Mouse (Mus musculus): ENCODE data around the gene Ssh3. TPM values are rescaled to one million over a fixed set of nuclear protein-coding genes. Genes with fewer than 3 reads are reported as not detected.
"Not testable (repeated sequence)": the region's sequence is repeated elsewhere in the genome, so short reads cannot be mapped to it uniquely, and the experiment has no call there.

Ssh3 gene
- total RNA-seq, 2 experiments from 2014 or later, result 7.0 to 27.6 TPM

GRCm38 (mm10) chr19:4257216-4257896 is 11.6 kb downstream of the Ssh3 start:
- ATAC-seq (replicated peaks; ENCODE audit: low FRiP score, low TSS enrichment, poor library complexity, severe bottlenecking), result peak; percentile 86

- no peak for ATAC-seq (replicated peaks; ENCODE audit: low FRiP score, low TSS enrichment, poor library complexity, severe bottlenecking)
Observed at GRCm38 (mm10) chr19:4255583-4256162, 13.3 kb downstream of the Ssh3 start.

GRCm38 (mm10) chr19:4254230-4254629 is 14.8 kb downstream of the Ssh3 start:
- ATAC-seq (replicated peaks; ENCODE audit: low FRiP score, low TSS enrichment, poor library complexity, severe bottlenecking), result no peak

GRCm38 (mm10) chr19:4248683-4249082 is 20.3 kb downstream of the Ssh3 start:
- ATAC-seq (replicated peaks; ENCODE audit: low FRiP score, low TSS enrichment, poor library complexity, severe bottlenecking), result not testable (repeated sequence)

- ATAC-seq (replicated peaks; ENCODE audit: low FRiP score, low TSS enrichment, poor library complexity, severe bottlenecking), result 0 out of 2 replicates have a peak, but pooled peaks have one; percentile 47
Observed at GRCm38 (mm10) chr19:4247010-4247409, 22.0 kb downstream of the Ssh3 start.

GRCm38 (mm10) chr19:4244775-4245174 is 24.2 kb downstream of the Ssh3 start:
- ATAC-seq (replicated peaks; ENCODE audit: low FRiP score, low TSS enrichment, poor library complexity, severe bottlenecking), result no peak

- no peak for ATAC-seq (replicated peaks; ENCODE audit: low FRiP score, low TSS enrichment, poor library complexity, severe bottlenecking)
Observed at GRCm38 (mm10) chr19:4242416-4242815, 26.6 kb downstream of the Ssh3 start.

GRCm38 (mm10) chr19:4240247-4240668 is 28.7 kb downstream of the Ssh3 start:
- no peak for ATAC-seq (replicated peaks; ENCODE audit: low FRiP score, low TSS enrichment, poor library complexity, severe bottlenecking)

GRCm38 (mm10) chr19:4234548-4234947 is 34.4 kb downstream of the Ssh3 start:
- ATAC-seq (replicated peaks; ENCODE audit: low FRiP score, low TSS enrichment, poor library complexity, severe bottlenecking), result no peak

- ATAC-seq (replicated peaks; ENCODE audit: low FRiP score, low TSS enrichment, poor library complexity, severe bottlenecking), result no peak
Observed at GRCm38 (mm10) chr19:4232651-4233050, 36.3 kb downstream of the Ssh3 start.

GRCm38 (mm10) chr19:4232186-4232572 is 36.8 kb downstream of the Ssh3 start:
- no peak for ATAC-seq (replicated peaks; ENCODE audit: low FRiP score, low TSS enrichment, poor library complexity, severe bottlenecking)

GRCm38 (mm10) chr19:4231253-4232185 is 37.5 kb downstream of the Ssh3 start, which contains the start of gene Pold4:
Pold4 (plus strand) TSS chr19:4231899.
- ATAC-seq (replicated peaks; ENCODE audit: low FRiP score, low TSS enrichment, poor library complexity, severe bottlenecking), result peak; percentile 86

- no peak for ATAC-seq (replicated peaks; ENCODE audit: low FRiP score, low TSS enrichment, poor library complexity, severe bottlenecking)
Observed at GRCm38 (mm10) chr19:4230415-4230814, 38.6 kb downstream of the Ssh3 start.

- no peak for ATAC-seq (replicated peaks; ENCODE audit: low FRiP score, low TSS enrichment, poor library complexity, severe bottlenecking)
Observed at GRCm38 (mm10) chr19:4229451-4230076, 39.4 kb downstream of the Ssh3 start.

GRCm38 (mm10) chr19:4228891-4229290 is 40.1 kb downstream of the Ssh3 start:
- no peak for ATAC-seq (replicated peaks; ENCODE audit: low FRiP score, low TSS enrichment, poor library complexity, severe bottlenecking)

- peak; percentile 34; the same call in 1 of the 2 replicates for ATAC-seq (replicated peaks; ENCODE audit: low FRiP score, low TSS enrichment, poor library complexity, severe bottlenecking)
Observed at GRCm38 (mm10) chr19:4227894-4228678, 40.9 kb downstream of the Ssh3 start.

GRCm38 (mm10) chr19:4227446-4227845 is 41.5 kb downstream of the Ssh3 start:
- no peak for ATAC-seq (replicated peaks; ENCODE audit: low FRiP score, low TSS enrichment, poor library complexity, severe bottlenecking)

- ATAC-seq (replicated peaks; ENCODE audit: low FRiP score, low TSS enrichment, poor library complexity, severe bottlenecking), result no peak
Observed at GRCm38 (mm10) chr19:4226779-4227178, 42.2 kb downstream of the Ssh3 start.

- ATAC-seq (replicated peaks; ENCODE audit: low FRiP score, low TSS enrichment, poor library complexity, severe bottlenecking), result 0 out of 2 replicates have a peak, but pooled peaks have one; percentile 45
Observed at GRCm38 (mm10) chr19:4222165-4222564, 46.8 kb downstream of the Ssh3 start.

All from megakaryocyte-erythroid progenitor cell, adult 5-6 weeks (primary cell).